Mouse (Mus musculus): ENCODE measurements at regions not wholly inside any gene's neighbourhood (a gene's known extent, or its start where the extent isn't known, plus 50 kb on each side); places are given as distances from the start of the nearest gene placed in this dataset.
"Not testable (repeated sequence)": the region's sequence is repeated elsewhere in the genome, so short reads cannot be mapped to it uniquely, and the experiment has no call there.

DNA sequence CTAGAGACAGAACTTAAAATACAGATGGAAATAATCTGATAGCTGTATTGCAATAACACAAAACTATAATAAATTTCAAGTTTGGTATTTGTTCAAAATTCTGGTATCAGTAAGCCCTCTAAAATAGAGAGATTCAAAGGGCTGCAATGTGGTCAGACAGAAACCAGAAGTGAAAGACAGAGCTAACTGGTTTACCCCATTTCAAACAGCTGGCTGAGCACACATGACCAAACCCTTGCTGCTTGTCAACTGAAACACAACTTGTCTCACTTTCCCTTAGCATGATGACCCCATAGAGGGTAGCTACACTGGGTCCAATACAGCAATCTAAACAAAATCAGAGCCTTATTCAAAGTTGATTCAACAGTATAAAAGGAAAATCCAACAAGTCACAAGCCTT lies 234.2 kb upstream of the Sdr16c6 start:
- Histone ChIP-seq H3K27me3 (ENCODE audit: control insufficient read depth, insufficient read depth, low read length) (no peaks in the 10 kb centered on the region), H3K9me3 (replicated peaks; ENCODE audit: control insufficient read depth, low read length) (no peaks in the 10 kb centered on the region), H3K4me2 (ENCODE audit: low read depth, low read length) (no peak overlapping the region), H3K27ac (ENCODE audit: low read length) (no peak overlapping the region), H3K9ac (ENCODE audit: low read length) (no peak overlapping the region), H3K4me1 (ENCODE audit: control insufficient read depth, insufficient read depth, low read length) (no peaks in the 10 kb centered on the region), H3K4me3 (ENCODE audit: low read length) (no peak overlapping the region), H3K36me3 (ENCODE audit: control insufficient read depth, insufficient read depth) (no peaks in the 10 kb centered on the region)
- ATAC-seq (replicated peaks; ENCODE audit: extremely low read depth, insufficient read depth, low FRiP score), result no peak

DNA sequence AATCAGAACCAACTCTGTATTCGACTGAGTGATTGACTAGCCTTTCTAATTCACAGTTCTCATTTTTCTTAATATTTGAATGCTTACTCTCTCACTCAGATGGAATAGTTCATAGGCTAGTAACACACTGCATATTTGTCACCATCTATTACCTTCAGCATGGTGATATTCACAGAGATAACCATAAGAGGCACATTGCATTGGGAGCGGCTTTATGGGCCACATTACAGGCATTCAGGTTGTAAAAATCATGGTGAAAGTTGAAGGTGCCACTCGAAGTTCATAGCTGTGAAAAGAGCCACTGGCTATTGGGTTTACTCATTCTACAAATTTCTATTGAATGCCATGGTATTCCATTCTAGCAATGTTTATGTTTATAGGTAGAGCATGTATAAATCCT lies 229.6 kb upstream of the Sdr16c6 start:
- no peak overlapping the region for H3K4me3 ChIP-seq (ENCODE audit: low read length)
- no peaks in the 10 kb centered on the region for H3K4me1 ChIP-seq (ENCODE audit: control insufficient read depth, insufficient read depth, low read length)
- no peaks in the 10 kb centered on the region for H3K9me3 ChIP-seq (replicated peaks; ENCODE audit: control insufficient read depth, low read length)
- no peaks in the 10 kb centered on the region for H3K36me3 ChIP-seq (ENCODE audit: control insufficient read depth, insufficient read depth)
- no peak for ATAC-seq (replicated peaks; ENCODE audit: extremely low read depth, insufficient read depth, low FRiP score)
- no peak overlapping the region for H3K9ac ChIP-seq (ENCODE audit: low read length)
- WGBS, result 66% methylated on average over 3 of the region's 3 CpGs
- H3K4me2 ChIP-seq (ENCODE audit: low read depth, low read length), result no peak overlapping the region
- no peaks in the 10 kb centered on the region for H3K27me3 ChIP-seq (ENCODE audit: control insufficient read depth, insufficient read depth, low read length)
- no peak overlapping the region for H3K27ac ChIP-seq (ENCODE audit: low read length)

DNA sequence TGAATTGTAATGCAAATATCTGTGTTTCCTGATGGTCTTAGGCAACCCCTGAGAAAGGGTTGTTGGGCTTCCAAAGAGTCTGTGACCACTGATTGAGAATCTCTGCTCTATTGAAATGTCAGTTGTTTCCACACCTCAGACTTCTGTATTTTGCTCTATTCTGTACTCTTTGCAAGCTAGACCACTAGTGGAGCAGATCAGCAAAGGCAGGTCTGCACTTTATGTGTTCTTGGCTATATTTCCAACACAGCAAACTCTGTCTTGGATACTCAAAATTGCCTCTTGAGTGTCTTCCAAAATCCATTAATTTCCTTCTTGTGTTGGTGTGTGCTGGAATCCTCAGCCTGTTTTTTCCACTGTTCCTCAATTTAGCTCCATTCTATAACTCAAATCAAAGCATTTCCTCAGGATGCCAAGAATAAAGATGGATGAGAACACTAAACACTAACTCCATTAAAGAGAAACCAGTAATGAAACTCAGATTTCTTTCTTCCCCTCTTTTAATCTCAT lies 228.5 kb upstream of the Sdr16c6 start:
- Histone ChIP-seq H3K9me3 (replicated peaks; ENCODE audit: control insufficient read depth, low read length) (no peaks in the 10 kb centered on the region), H3K27ac (ENCODE audit: low read length) (no peak overlapping the region), H3K27me3 (ENCODE audit: control insufficient read depth, insufficient read depth, low read length) (no peaks in the 10 kb centered on the region), H3K9ac (ENCODE audit: low read length) (no peak overlapping the region), H3K36me3 (ENCODE audit: control insufficient read depth, insufficient read depth) (no peaks in the 10 kb centered on the region), H3K4me1 (ENCODE audit: control insufficient read depth, insufficient read depth, low read length) (no peaks in the 10 kb centered on the region), H3K4me3 (ENCODE audit: low read length) (no peak overlapping the region), H3K4me2 (ENCODE audit: low read depth, low read length) (no peak overlapping the region)
- no peak for ATAC-seq (replicated peaks; ENCODE audit: extremely low read depth, insufficient read depth, low FRiP score)

DNA sequence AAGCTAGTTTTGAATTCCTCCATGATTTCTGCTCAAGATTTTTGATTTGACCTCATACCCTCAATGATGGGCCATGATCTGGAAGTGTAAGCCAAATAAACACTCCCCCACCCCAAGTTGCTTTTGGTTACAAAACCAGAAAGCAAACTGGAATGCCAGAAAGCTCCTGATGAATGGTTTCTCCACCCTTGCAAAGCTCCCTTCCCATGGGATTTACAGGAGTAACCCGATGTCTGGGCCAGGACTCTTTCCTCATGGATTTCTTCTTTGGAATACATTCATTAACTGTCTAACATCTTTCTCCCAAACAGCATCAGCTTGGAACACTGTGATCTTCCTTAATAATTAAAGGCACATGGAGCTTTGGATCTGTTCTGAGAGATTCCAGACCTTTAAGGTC lies 227.3 kb upstream of the Sdr16c6 start:
- no peaks in the 10 kb centered on the region for H3K36me3 ChIP-seq (ENCODE audit: control insufficient read depth, insufficient read depth)
- 74% methylated on average over 1 of the region's 1 CpGs for WGBS
- no peak for ATAC-seq (replicated peaks; ENCODE audit: extremely low read depth, insufficient read depth, low FRiP score)
- H3K9ac ChIP-seq (ENCODE audit: low read length), result no peak overlapping the region
- H3K4me1 ChIP-seq (ENCODE audit: control insufficient read depth, insufficient read depth, low read length), result no peaks in the 10 kb centered on the region
- H3K27me3 ChIP-seq (ENCODE audit: control insufficient read depth, insufficient read depth, low read length), result no peaks in the 10 kb centered on the region
- no peak overlapping the region for H3K4me3 ChIP-seq (ENCODE audit: low read length)
- no peaks in the 10 kb centered on the region for H3K9me3 ChIP-seq (replicated peaks; ENCODE audit: control insufficient read depth, low read length)
- no peak overlapping the region for H3K4me2 ChIP-seq (ENCODE audit: low read depth, low read length)
- H3K27ac ChIP-seq (ENCODE audit: low read length), result no peak overlapping the region

DNA sequence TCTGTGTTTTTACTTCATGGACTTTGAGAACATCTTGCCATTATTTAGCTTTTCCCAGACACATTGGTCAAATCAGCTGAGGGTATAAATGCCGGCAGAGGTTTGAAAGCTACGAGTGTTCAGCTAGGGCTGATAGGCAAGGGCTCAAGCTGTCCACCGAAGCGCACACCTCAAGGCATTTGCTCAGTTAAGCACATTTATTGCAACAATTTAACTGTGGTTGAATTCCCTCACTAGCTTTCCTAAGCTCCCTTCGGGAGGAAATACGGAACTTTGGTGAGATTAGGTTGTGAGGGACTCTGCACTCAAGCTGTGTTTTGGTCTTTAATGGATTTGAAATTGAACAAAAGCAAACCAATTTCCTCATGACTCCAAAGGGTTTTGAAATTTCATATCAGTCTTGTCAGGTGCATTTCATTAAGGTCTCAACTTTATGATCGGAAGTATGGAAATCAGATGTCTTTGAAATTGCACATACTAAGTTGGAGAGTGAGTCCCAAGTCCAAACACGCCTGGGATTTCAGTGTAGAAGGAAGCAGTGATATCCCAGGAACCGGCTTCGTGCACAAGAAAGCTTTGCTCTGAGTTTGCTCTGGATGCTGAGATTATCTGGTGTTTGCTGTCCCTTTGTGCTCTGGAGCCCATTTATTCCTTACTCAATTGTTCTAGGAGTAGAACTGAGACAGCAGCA lies 223.0 kb upstream of the Sdr16c6 start:
- 71% methylated on average over 10 of the region's 10 CpGs for WGBS
- no peaks in the 10 kb centered on the region for H3K4me1 ChIP-seq (ENCODE audit: control insufficient read depth, insufficient read depth, low read length)
- H3K4me3 ChIP-seq (ENCODE audit: low read length), result no peak overlapping the region
- H3K4me2 ChIP-seq (ENCODE audit: low read depth, low read length), result no peak overlapping the region
- H3K36me3 ChIP-seq (ENCODE audit: control insufficient read depth, insufficient read depth), result no peaks in the 10 kb centered on the region
- H3K9me3 ChIP-seq (replicated peaks; ENCODE audit: control insufficient read depth, low read length), result no peaks in the 10 kb centered on the region
- H3K27ac ChIP-seq (ENCODE audit: low read length), result no peak overlapping the region
- no peaks in the 10 kb centered on the region for H3K27me3 ChIP-seq (ENCODE audit: control insufficient read depth, insufficient read depth, low read length)
- H3K9ac ChIP-seq (ENCODE audit: low read length), result no peak overlapping the region
- no peak for ATAC-seq (replicated peaks; ENCODE audit: extremely low read depth, insufficient read depth, low FRiP score)

DNA sequence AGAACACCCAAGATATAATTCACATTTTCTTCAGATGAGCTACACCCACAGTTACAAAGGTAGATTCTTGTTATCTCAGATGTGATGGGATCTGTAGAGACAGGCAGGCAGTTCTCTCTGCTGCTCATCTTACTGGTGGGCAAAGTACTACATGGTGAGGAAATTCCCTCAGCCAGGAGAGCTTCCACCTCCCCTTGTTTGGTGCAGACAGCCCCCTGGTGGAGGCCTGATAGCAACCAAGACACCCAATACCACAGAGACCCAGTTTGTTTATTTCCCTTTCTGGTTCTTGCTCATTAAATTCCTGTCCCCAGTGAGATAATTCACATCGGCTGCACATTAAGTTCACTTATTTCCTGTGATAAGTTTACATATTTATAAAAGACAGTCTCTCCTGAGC lies 222.3 kb upstream of the Sdr16c6 start:
- no peaks in the 10 kb centered on the region for H3K4me1 ChIP-seq (ENCODE audit: control insufficient read depth, insufficient read depth, low read length)
- no peak overlapping the region for H3K27ac ChIP-seq (ENCODE audit: low read length)
- ATAC-seq (replicated peaks; ENCODE audit: extremely low read depth, insufficient read depth, low FRiP score), result no peak
- no peaks in the 10 kb centered on the region for H3K27me3 ChIP-seq (ENCODE audit: control insufficient read depth, insufficient read depth, low read length)
- no peak overlapping the region for H3K4me3 ChIP-seq (ENCODE audit: low read length)
- no peaks in the 10 kb centered on the region for H3K36me3 ChIP-seq (ENCODE audit: control insufficient read depth, insufficient read depth)
- no peak overlapping the region for H3K4me2 ChIP-seq (ENCODE audit: low read depth, low read length)
- no peak overlapping the region for H3K9ac ChIP-seq (ENCODE audit: low read length)
- 31% methylated on average over 1 of the region's 1 CpGs for WGBS
- H3K9me3 ChIP-seq (replicated peaks; ENCODE audit: control insufficient read depth, low read length), result no peaks in the 10 kb centered on the region

DNA sequence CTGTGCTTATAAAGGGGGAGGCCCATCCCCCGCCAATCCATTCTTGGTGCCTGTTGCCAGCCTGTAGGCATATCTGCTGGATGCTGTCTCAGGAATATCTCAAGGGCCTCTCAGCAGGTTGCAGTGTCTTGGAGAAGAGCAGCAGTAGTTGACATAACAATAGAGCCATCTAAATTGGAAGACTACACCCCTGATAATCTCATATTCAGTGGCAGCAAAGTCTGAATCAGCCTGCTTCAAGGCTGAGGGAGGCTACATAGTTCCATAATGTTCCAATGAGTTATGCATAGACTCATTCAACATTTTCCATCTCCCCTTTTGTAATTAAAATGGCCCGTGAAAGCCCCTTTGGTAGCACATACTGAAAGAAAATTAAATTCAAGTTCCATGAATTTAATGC lies 172.3 kb upstream of the Sdr16c6 start:
- no peaks in the 10 kb centered on the region for H3K36me3 ChIP-seq (ENCODE audit: control insufficient read depth, insufficient read depth)
- H3K9ac ChIP-seq (ENCODE audit: low read length), result no peak overlapping the region
- no peak overlapping the region for H3K4me3 ChIP-seq (ENCODE audit: low read length)
- 0 out of 2 replicates have a peak, but pooled peaks cover 2% of the 10 kb centered on the region for H3K9me3 ChIP-seq (replicated peaks; ENCODE audit: control insufficient read depth, low read length)
- H3K4me1 ChIP-seq (ENCODE audit: control insufficient read depth, insufficient read depth, low read length), result no peaks in the 10 kb centered on the region
- H3K27me3 ChIP-seq (ENCODE audit: control insufficient read depth, insufficient read depth, low read length), result no peaks in the 10 kb centered on the region
- ATAC-seq (replicated peaks; ENCODE audit: extremely low read depth, insufficient read depth, low FRiP score), result no peak
- WGBS, result 86% methylated on average over 2 of the region's 2 CpGs
- no peak overlapping the region for H3K4me2 ChIP-seq (ENCODE audit: low read depth, low read length)
- no peak overlapping the region for H3K27ac ChIP-seq (ENCODE audit: low read length)

DNA sequence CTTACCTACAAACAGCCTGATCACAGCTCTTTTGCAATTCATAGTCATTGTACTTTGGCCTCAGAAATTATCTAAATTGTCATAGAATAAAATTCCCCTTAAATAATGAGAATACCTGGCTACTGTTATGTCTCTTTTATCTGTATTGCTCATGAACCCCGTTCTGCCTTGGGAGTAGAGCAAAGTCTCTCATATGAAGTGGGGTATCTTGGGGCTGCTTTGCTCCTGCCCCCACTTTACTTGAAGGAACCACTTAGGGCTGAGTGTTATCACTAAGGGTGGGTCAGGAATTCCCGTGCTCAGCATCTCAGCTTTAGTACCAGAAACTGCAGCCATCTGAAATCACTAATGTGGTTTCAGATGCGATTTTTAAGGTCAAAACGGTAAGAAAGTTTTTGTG lies 170.3 kb upstream of the Sdr16c6 start:
- Histone ChIP-seq H3K4me1 (ENCODE audit: control insufficient read depth, insufficient read depth, low read length) (no peaks in the 10 kb centered on the region), H3K27ac (ENCODE audit: low read length) (no peak overlapping the region), H3K36me3 (ENCODE audit: control insufficient read depth, insufficient read depth) (no peaks in the 10 kb centered on the region), H3K4me2 (ENCODE audit: low read depth, low read length) (no peak overlapping the region), H3K9ac (ENCODE audit: low read length) (no peak overlapping the region), H3K9me3 (replicated peaks; ENCODE audit: control insufficient read depth, low read length) (0 out of 2 replicates have a peak, but pooled peaks cover 2% of the 10 kb centered on the region), H3K27me3 (ENCODE audit: control insufficient read depth, insufficient read depth, low read length) (no peaks in the 10 kb centered on the region), H3K4me3 (ENCODE audit: low read length) (no peak overlapping the region)
- no peak for ATAC-seq (replicated peaks; ENCODE audit: extremely low read depth, insufficient read depth, low FRiP score)
- 57% methylated on average over 4 of the region's 4 CpGs for WGBS

DNA sequence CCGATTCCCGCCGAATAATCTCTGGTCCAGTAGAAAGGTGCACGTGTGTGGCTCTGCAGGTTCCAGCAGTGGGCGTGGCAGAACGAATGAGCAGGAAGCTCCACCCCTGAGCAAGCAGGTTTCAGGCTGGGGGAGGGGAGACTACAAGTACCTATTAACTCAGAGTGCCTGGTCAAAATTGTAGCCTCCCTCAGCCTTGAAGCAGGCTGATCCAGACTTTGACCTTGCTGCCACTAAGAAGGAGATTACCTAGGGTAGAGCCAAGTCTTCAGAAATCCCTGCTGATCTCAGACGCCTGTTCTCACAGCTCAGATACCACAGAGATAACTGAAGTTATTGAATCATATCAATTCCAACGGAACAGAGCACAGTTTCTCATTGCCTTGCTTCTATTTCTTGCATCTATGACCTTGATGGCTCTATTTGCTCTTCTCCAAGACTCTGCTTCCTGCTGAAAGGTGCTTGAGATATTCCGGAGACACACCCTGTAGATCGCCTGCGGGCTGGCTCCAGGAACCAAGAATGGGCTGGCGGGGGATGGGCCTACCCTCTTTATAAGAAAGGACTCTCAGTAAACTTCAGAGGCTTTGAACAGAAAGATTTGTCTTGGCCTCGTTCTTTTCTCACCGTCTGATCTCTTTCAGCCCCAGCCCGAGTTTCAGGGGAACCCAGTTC lies 165.1 kb upstream of the Sdr16c6 start:
- H3K36me3 ChIP-seq (ENCODE audit: control insufficient read depth, insufficient read depth); H3K4me3 ChIP-seq (ENCODE audit: low read length); ATAC-seq (replicated peaks; ENCODE audit: extremely low read depth, insufficient read depth, low FRiP score); H3K9me3 ChIP-seq (replicated peaks; ENCODE audit: control insufficient read depth, low read length); H3K27ac ChIP-seq (ENCODE audit: low read length); H3K9ac ChIP-seq (ENCODE audit: low read length); H3K4me1 ChIP-seq (ENCODE audit: control insufficient read depth, insufficient read depth, low read length); H3K27me3 ChIP-seq (ENCODE audit: control insufficient read depth, insufficient read depth, low read length); H3K4me2 ChIP-seq (ENCODE audit: low read depth, low read length): not testable (repeated sequence)
- 67% methylated on average over 15 of the region's 15 CpGs for WGBS
